Mouse (Mus musculus): Measurements from ENCODE around the gene Nr4a1. TPM values are rescaled to one million over a fixed set of nuclear protein-coding genes. Genes with fewer than 3 reads are reported as not detected.

Nr4a1 gene
- polyA plus RNA-seq, 1 experiment, result 16.4 TPM

GRCm38 (mm10) chr15:101294028-101294894, 40.2 kb downstream of the Nr4a1 start:
- no peak for DNase-seq
- Histone ChIP-seq H3K27ac (ENCODE audit: insufficient read depth, low read length) (no peak overlapping the region), H3K4me1 (ENCODE audit: control insufficient read depth, insufficient read depth, low read length) (no peaks in the 10 kb centered on the region), H3K27me3 (ENCODE audit: control insufficient read depth, insufficient read depth, low read length) (no peaks in the 10 kb centered on the region), H3K4me3 (replicated peaks; ENCODE audit: insufficient read depth, low read depth, low read length) (no peak overlapping the region)
- TF ChIP-seq CTCF (IDR thresholded peaks at IDR 0.05; ENCODE audit: borderline replicate concordance, insufficient read depth, low read depth, low read length) (no peak), POLR2A (IDR thresholded peaks at IDR 0.05; ENCODE audit: borderline replicate concordance, insufficient read depth, low read length) (no peak)
- 55% methylated on average over 16 of the region's 16 CpGs for WGBS

DNA sequence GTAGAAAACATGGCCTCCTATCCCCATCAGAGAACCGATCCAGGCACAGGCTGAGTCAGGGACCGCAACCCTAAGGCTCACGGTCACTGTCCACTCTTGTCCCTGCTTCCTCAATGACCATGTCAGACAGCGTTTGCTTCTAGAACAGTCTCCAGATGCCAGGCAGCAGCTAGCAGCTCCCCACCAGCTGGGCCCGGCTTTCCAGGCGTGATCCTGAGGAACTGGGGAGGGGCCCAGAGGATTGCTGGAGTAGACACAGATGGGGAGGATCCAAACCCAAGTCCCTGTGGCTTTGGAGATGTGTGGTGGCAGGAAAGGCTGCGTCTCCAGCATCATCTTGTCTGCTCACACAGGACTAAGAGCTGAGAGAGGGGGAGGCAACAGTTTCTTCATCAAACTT, 41.0 kb downstream of the Nr4a1 start:
- Histone ChIP-seq H3K27ac (ENCODE audit: insufficient read depth, low read length) (no peak overlapping the region), H3K27me3 (ENCODE audit: control insufficient read depth, insufficient read depth, low read length) (no peaks in the 10 kb centered on the region), H3K4me1 (ENCODE audit: control insufficient read depth, insufficient read depth, low read length) (no peaks in the 10 kb centered on the region), H3K4me3 (replicated peaks; ENCODE audit: insufficient read depth, low read depth, low read length) (no peak overlapping the region)
- TF ChIP-seq POLR2A (IDR thresholded peaks at IDR 0.05; ENCODE audit: borderline replicate concordance, insufficient read depth, low read length), result no peak
- no peak for TF ChIP-seq CTCF (IDR thresholded peaks at IDR 0.05; ENCODE audit: borderline replicate concordance, insufficient read depth, low read depth, low read length)
- 60% methylated on average over 7 of the region's 7 CpGs for WGBS
- no peak for DNase-seq

- TF ChIP-seq CTCF (IDR thresholded peaks at IDR 0.05; ENCODE audit: borderline replicate concordance, insufficient read depth, low read depth, low read length) (no peak), POLR2A (IDR thresholded peaks at IDR 0.05; ENCODE audit: borderline replicate concordance, insufficient read depth, low read length) (no peak)
- DNase-seq, result no peak
- Histone ChIP-seq H3K4me3 (replicated peaks; ENCODE audit: insufficient read depth, low read depth, low read length) (no peak overlapping the region), H3K4me1 (ENCODE audit: control insufficient read depth, insufficient read depth, low read length) (no peaks in the 10 kb centered on the region), H3K27me3 (ENCODE audit: control insufficient read depth, insufficient read depth, low read length) (no peaks in the 10 kb centered on the region), H3K27ac (ENCODE audit: insufficient read depth, low read length) (no peak overlapping the region)
- WGBS, result 95% methylated on average over 10 of the region's 10 CpGs
Measured at GRCm38 (mm10) chr15:101295616-101296015, 41.5 kb downstream of the Nr4a1 start.

DNA sequence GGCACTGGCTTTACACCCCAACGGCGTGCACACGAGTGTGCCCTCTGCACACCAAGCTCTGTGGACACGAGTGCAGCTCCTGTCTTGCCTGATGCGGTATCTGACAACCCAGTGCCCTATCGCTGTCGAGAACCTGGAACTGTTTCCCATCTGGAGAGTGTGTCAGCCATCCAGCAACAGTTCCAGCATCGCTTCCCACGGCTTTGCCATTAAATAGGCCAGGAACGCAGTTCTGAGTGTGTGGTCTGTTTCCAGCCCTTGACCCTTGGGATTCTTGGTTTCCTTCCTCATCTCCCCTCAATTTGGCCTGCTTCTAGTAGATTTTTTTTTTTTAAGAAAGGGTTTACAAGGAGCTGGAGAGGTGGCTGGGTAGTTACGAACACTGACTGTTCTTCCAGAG, 42.0 kb downstream of the Nr4a1 start:
- no peak overlapping the region for H3K27ac ChIP-seq (ENCODE audit: insufficient read depth, low read length)
- no peak for DNase-seq
- no peak for TF ChIP-seq CTCF (IDR thresholded peaks at IDR 0.05; ENCODE audit: borderline replicate concordance, insufficient read depth, low read depth, low read length)
- TF ChIP-seq POLR2A (IDR thresholded peaks at IDR 0.05; ENCODE audit: borderline replicate concordance, insufficient read depth, low read length), result no peak
- no peak overlapping the region for H3K4me3 ChIP-seq (replicated peaks; ENCODE audit: insufficient read depth, low read depth, low read length)
- H3K27me3 ChIP-seq (ENCODE audit: control insufficient read depth, insufficient read depth, low read length), result no peaks in the 10 kb centered on the region
- 87% methylated on average over 11 of the region's 11 CpGs for WGBS
- no peaks in the 10 kb centered on the region for H3K4me1 ChIP-seq (ENCODE audit: control insufficient read depth, insufficient read depth, low read length)

GRCm38 (mm10) chr15:101297988-101298387, 43.9 kb downstream of the Nr4a1 start:
- TF ChIP-seq CTCF (IDR thresholded peaks at IDR 0.05; ENCODE audit: borderline replicate concordance, insufficient read depth, low read depth, low read length), result no peak
- no peak for TF ChIP-seq POLR2A (IDR thresholded peaks at IDR 0.05; ENCODE audit: borderline replicate concordance, insufficient read depth, low read length)
- Histone ChIP-seq H3K4me1 (ENCODE audit: control insufficient read depth, insufficient read depth, low read length) (no peaks in the 10 kb centered on the region), H3K27me3 (ENCODE audit: control insufficient read depth, insufficient read depth, low read length) (no peaks in the 10 kb centered on the region), H3K4me3 (replicated peaks; ENCODE audit: insufficient read depth, low read depth, low read length) (no peak overlapping the region), H3K27ac (ENCODE audit: insufficient read depth, low read length) (no peak overlapping the region)
- 22% methylated on average over 7 of the region's 7 CpGs for WGBS
- no peak for DNase-seq

DNA sequence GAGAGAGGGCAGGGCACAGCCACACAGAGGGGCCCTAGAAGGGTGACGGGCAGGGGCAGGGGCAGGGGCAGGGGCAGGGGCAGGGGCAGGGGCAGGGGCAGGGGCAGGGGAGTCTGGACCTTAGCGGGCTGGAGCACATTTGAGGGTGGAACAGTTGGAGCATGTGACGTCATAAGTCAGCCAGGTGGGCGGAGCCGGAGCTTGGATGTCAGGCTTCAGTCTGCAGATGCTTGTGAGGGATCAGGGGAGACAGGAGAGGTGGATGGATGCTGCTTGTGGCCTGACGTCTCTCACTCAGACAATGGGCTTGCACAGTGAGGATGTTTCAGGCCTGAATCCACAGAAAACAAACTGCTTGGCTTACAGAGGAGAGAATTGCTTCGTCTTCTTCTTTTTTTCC, 44.5 kb downstream of the Nr4a1 start:
- H3K27me3 ChIP-seq (ENCODE audit: control insufficient read depth, insufficient read depth, low read length), result no peaks in the 10 kb centered on the region
- no peak for DNase-seq
- H3K4me1 ChIP-seq (ENCODE audit: control insufficient read depth, insufficient read depth, low read length), result no peaks in the 10 kb centered on the region
- no peak for TF ChIP-seq CTCF (IDR thresholded peaks at IDR 0.05; ENCODE audit: borderline replicate concordance, insufficient read depth, low read depth, low read length)
- no peak for TF ChIP-seq POLR2A (IDR thresholded peaks at IDR 0.05; ENCODE audit: borderline replicate concordance, insufficient read depth, low read length)
- H3K4me3 ChIP-seq (replicated peaks; ENCODE audit: insufficient read depth, low read depth, low read length), result no peak overlapping the region
- no peak overlapping the region for H3K27ac ChIP-seq (ENCODE audit: insufficient read depth, low read length)
- 19% methylated on average over 7 of the region's 7 CpGs for WGBS

DNA sequence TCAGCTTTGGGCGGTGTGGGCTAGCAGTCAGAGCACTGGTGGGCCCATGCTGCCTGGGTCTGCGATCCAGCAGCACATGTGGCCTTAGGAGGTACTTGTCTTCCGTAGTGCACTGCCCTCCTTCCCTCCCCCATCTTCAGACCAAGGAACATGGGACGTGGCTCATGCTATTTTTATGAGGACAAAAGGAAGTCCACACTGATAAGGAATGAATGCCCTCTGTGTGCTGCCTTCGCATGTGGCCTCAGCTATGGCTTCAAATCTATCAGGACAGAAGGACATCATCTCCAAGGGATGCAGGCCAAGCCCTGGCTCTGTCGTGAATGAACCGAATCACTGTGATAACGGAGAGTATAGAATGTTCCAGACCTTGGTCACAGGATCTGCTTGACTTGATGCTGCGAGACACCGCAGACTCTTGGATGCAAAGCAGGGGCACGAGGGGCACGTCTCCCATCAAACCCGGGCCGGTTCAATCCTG, 45.5 kb downstream of the Nr4a1 start:
- Histone ChIP-seq H3K4me3 (replicated peaks; ENCODE audit: insufficient read depth, low read depth, low read length) (no peak overlapping the region), H3K4me1 (ENCODE audit: control insufficient read depth, insufficient read depth, low read length) (no peaks in the 10 kb centered on the region), H3K27me3 (ENCODE audit: control insufficient read depth, insufficient read depth, low read length) (no peaks in the 10 kb centered on the region), H3K27ac (ENCODE audit: insufficient read depth, low read length) (no peak overlapping the region)
- no peak for DNase-seq
- 81% methylated on average over 14 of the region's 14 CpGs for WGBS
- TF ChIP-seq CTCF (IDR thresholded peaks at IDR 0.05; ENCODE audit: borderline replicate concordance, insufficient read depth, low read depth, low read length) (no peak), POLR2A (IDR thresholded peaks at IDR 0.05; ENCODE audit: borderline replicate concordance, insufficient read depth, low read length) (no peak)

DNA sequence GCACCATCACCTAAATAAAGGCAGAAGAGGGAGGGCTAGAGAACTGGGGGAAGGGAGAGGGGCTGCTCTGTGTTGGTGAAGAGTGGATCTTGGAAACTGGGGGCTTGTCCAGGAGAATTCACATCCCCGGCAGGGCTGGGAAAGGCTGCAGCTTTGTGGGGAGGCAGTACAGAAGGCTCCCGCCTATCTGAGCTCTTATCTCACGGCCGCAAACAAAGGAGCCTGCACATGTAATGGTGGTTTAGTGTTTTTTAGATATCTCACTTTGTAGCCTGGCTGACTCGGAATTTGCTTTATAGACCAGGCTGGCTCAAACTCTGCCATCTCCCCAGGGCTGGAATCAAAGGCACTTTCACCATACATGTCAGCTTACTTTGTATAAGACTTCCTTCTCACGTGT, 46.1 kb downstream of the Nr4a1 start:
- Histone ChIP-seq H3K4me3 (replicated peaks; ENCODE audit: insufficient read depth, low read depth, low read length) (no peak overlapping the region), H3K4me1 (ENCODE audit: control insufficient read depth, insufficient read depth, low read length) (no peaks in the 10 kb centered on the region), H3K27ac (ENCODE audit: insufficient read depth, low read length) (no peak overlapping the region), H3K27me3 (ENCODE audit: control insufficient read depth, insufficient read depth, low read length) (no peaks in the 10 kb centered on the region)
- no peak for DNase-seq
- 83% methylated on average over 6 of the region's 6 CpGs for WGBS
- no peak for TF ChIP-seq CTCF (IDR thresholded peaks at IDR 0.05; ENCODE audit: borderline replicate concordance, insufficient read depth, low read depth, low read length)
- TF ChIP-seq POLR2A (IDR thresholded peaks at IDR 0.05; ENCODE audit: borderline replicate concordance, insufficient read depth, low read length), result no peak
